Mouse (Mus musculus) neutrophil, adult 65 days (primary cell): Measurements from ENCODE around the gene Guca2a. TPM values are rescaled to one million over a fixed set of nuclear protein-coding genes. Genes with fewer than 3 reads are reported as not detected.

Experiments
- total RNA-seq: library from RNA; stranded (reverse); gene quantifications from 2 replicates; pipeline ENCODE4 v1.2.4, GENCODE M21; 2023

The Guca2a gene
- not detected in 2 replicates for total RNA-seq

DNA sequence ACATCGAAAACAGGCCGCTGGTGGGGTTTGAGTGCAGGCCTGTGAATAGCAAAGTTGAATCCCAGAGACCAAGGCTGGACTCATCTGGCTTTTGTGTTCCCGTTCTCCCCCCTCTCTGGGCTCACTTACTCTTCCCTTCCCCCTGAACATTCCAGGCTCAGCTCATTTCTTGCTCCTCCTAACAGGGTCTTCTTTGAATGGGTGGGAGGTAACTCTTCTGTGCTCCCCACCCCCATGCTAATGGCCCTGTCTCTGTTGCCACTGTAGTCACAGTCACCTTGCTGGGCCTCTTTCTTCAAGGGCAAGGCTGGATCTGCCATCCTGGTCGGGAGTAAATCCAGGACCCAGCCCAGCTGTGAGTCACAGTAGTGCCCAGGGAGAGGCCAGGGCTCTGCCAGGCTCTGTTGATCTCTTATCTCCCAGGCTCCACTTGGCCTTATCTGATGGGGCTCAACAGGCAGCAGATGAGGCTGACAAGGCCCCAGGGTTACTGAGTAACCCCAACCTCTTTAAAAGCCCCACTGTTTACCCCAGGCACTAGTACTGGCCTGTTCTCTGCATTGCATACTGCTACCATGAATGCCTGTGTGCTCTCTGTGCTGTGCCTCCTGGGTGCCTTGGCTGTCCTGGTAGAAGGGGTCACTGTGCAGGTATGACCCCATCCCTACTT, at the start of gene Guca2a:
Gene Guca2a, plus strand, starts transcription at position 529 of the 670 bp plus-strand sequence.

GRCm38 (mm10) chr4:119658731-119659130, 21.2 kb downstream of the Guca2a start, which contains the start of gene Guca2b:
TSS of gene Guca2b (minus strand) at chr4:119658954.

Other genes with a start within 250 kb of the Guca2a start
- gene Ccdc30, start 222.2 kb upstream of the Guca2a start, total RNA-seq, result not detected in 2 replicates
- 0.51 and 1.3 TPM in 2 replicates for gene Ppcs, start 215.3 kb upstream of the Guca2a start, total RNA-seq
- not detected in 2 replicates for gene Zmynd12, start 214.9 kb upstream of the Guca2a start, total RNA-seq
- gene Rimkla, start 145.1 kb upstream of the Guca2a start, total RNA-seq, result not detected in 2 replicates
- gene Foxj3, start 100.7 kb upstream of the Guca2a start, total RNA-seq, result 36.0 and 50.3 TPM in 2 replicates
- 1.7 and 1.9 TPM in 2 replicates for gene Frg2f1, start 98.2 kb upstream of the Guca2a start, total RNA-seq
- gene Guca2b, start 21.2 kb downstream of the Guca2a start, total RNA-seq, result not detected in 2 replicates
- gene Hivep3, start 96.1 kb downstream of the Guca2a start, total RNA-seq, result 3.5 and 5.9 TPM in 2 replicates